Mouse (Mus musculus) G1E-ER4 (cell line): ENCODE data around the gene Tpbgl. TPM values are rescaled to one million over a fixed set of nuclear protein-coding genes. Genes with fewer than 3 reads are reported as not detected.

Source experiments
- GATA1 ChIP-seq: IDR thresholded peaks from one replicate; pipeline ENCODE4 v1.8.0; 2012; ENCODE audit warnings: low read length, inconsistent platforms
- polyA plus RNA-seq: library from polyadenylated mRNA; stranded (reverse); fragments of >175 nt; gene quantifications from 2 replicates; pipeline ENCODE4 v1.2.3, GENCODE M21; 2012

Gene Tpbgl
- polyA plus RNA-seq, 1 experiment: not detected

- no peak for TF ChIP-seq GATA1
These were observed 21.8 kb downstream of the Tpbgl start for GRCm38 (mm10) chr7:99605058-99605457.

DNA sequence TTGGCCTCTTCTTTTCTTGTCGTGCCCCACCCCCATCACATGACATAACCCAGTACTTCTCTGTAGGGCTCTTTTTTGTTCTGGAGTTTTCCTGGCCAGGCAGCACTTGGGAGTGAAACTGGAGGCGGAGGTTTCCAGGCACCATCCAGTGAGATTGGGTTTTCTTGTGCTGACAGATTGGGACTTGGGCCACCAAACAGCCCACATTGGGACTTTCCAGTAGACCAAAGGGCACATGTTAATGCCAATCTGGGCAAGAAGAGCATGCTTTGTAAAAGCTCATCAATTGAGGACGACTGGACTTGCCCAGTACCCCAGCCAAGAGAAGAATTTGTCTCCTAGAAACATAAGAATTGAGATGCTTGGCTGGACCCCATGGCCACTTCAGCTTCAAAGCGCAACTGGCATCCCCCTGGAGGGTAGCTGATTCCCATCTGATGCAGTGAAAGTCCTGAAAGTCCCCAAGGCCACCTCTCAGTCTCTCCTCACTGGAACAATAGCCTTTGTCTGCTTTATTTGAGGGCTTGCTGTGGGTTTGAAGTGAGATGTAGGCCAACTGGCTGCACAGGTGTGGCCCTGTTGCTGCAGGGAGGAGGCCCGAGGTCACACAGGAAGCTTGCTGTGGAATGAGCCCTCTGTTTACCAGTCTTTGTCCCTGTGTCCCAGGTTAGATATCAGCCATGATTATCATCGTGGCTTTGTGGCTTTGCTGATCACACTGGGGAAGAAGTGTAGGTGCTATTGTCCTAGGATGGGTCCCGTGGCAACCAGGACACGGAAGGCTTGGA lies 22.8 kb downstream of the Tpbgl start:
- TF ChIP-seq GATA1: no peak

DNA sequence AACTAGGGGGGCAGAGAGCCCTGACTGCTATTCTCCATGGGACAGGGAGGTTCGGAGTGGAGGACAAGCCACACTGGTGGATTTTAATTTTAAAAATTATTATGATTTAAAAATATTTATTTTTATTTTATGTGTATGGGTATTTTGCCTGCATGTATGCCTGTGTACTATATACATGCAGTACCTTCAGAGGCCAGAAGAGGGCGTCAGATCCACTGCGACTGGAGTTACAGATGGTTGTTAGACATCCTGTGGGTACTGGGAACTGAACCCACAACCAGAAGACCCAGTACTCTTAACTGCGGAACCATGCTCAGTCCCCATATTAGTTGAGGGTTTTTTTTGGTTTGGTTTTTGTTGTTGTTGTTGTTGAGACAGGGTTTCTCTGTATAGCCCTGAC lies 28.2 kb downstream of the Tpbgl start:
- no peak for TF ChIP-seq GATA1

GRCm38 (mm10) chr7:99593868-99594803 lies 32.8 kb downstream of the Tpbgl start:
- TF ChIP-seq GATA1: peak; percentile 89

DNA sequence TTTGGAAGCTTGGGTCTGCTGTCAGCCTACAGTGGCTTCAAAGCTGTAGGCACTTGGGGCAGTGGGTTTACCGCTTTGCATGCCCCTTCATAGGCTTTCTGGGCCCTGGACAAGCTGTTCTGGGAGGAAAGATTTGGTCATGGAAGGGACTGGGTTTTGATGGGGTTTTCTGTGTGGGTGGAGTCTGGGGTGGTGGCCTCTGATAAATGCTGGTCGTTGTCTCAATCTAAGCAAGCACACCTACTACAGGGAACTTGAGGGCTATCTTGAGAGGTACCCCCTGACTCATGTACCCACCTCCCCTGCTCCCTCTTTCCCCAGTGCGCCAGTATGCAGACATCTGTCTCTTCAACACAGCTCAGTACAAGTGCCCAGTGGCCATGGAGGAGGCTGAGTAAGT lies 34.2 kb downstream of the Tpbgl start:
- no peak for TF ChIP-seq GATA1

- no peak for TF ChIP-seq GATA1
These were observed 36.3 kb downstream of the Tpbgl start for GRCm38 (mm10) chr7:99590646-99591045.

DNA sequence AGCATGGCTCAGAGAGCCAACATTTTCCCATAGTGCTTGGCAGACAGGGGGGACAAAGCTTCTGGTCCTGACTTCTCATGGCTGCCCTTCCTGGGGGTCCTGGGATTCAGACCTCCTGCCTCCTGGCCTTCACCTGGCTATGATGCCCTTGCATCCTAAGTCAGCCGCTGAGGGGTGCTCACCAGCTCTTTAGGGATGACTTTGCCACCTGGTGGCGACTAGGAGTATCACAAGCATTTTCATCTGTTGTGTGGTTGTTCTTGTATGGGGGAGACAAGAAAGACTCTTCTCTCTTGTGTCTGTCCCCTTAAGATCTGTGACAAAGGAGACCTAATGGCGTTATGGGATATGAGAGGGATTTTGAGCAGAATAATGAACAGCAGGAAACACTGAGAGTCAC lies 36.8 kb downstream of the Tpbgl start:
- no peak for TF ChIP-seq GATA1

DNA sequence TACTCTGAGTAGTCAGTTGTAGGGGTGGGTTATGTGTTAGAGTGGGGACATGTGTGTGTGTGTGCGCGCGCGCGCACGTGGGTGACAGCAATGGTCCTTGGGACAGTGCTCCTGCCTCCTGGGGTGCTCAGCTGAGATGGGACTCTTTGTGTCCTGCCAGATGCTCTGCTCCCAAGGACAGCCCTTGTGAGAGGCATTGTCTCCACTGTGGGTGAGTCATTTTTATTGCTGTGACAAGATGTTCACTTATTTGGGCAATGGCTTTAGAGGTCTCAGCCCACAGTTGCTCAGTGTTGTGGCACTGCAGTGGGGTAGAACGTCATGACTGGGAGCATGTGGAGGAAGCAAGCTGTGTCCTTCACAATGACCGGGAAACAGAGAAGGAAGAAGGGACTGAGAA lies 40.9 kb downstream of the Tpbgl start:
- no peak for TF ChIP-seq GATA1

DNA sequence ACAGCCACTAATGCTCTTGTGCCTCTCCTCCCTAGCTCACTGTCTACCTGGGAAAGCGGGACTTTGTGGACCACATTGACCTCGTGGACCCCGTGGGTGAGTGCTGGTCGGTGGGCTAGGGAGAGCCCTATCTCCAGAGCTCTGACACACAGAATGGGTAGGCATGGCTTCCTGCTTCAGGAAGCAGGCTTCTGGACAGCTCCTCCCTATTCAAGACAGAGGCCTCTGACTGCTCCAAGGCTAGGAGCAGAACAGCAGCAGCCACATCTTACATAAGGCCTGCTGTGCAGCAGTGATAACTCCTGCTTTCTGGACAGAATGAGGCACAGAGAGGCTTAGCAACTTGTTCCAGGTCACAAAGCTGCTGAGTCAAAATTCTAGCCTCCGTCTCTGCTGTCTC lies 43.3 kb downstream of the Tpbgl start:
- TF ChIP-seq GATA1: no peak

DNA sequence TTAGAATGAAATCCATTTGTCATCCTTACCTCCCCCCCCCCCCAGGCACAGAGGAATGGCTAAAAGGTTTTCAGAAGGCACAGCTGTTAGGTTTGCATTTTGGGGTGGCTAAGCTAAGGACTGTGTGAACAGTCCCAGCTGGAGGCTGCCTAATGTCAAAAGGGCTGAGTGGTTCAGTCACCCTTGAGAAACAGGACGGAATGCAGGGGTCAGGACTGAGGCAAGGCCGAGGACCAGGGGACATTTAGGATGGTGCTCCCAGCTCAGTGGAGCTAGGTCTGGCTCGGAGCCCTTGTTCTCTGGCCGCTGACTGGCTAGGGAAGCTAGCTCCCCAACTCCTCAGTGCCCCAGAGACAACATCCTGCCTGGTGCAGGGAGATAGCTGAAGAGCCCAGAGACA lies 44.0 kb downstream of the Tpbgl start:
- TF ChIP-seq GATA1: no peak

DNA sequence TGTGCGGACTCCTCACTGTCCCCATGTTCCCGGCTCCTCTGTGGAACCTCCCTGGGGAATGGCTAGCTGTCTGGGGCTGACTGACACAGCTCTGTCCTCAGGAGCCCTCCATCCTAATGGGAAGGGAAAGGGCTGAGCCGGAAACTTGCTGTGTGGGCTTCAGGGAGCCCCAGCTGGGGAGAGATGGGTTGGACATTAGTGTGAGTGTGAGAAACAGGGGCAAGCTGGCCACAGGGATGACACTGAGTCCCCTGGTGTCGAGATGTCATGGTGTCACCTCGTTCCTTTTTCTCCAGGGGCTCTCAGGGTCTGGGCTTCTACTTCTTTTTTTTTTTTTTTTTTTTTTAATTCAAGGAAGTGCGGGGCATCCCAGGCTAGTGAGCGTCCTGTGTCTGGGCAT lies 44.6 kb downstream of the Tpbgl start:
- TF ChIP-seq GATA1: no peak

DNA sequence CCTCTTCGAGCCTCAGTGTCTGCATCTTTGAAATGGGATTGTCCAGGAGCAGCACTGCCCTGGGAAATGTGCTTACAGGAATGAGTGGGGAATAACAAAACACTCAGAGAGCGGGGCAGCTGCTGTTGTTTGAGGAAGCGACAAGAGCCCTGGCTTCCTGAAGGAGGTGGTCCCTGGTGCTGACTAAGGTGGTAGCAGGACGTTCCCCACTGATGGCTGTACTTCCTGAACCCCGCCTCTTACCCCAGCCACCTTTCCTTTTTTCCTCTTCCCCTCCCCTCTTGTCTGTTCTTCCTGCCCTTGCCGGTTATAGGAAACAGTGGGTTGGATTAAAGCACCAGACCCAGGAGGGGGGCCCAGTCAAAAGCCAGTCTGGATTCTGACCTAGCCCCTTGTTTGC lies 46.7 kb downstream of the Tpbgl start:
- no peak for TF ChIP-seq GATA1

GRCm38 (mm10) chr7:99579491-99580190 lies 47.3 kb downstream of the Tpbgl start:
- no peak for TF ChIP-seq GATA1

GRCm38 (mm10) chr7:99578246-99578645 lies 48.7 kb downstream of the Tpbgl start:
- no peak for TF ChIP-seq GATA1

Other genes with a start within 250 kb of the Tpbgl start
- gene Gdpd5, start 245.7 kb downstream of the Tpbgl start, polyA plus RNA-seq: 0.11 TPM in 1 of 2 replicates, not detected in the other
- not detected in 2 replicates for gene Klhl35, start 161.1 kb downstream of the Tpbgl start, polyA plus RNA-seq
- 160 and 472 TPM in 2 replicates for gene Rps3, start 143.4 kb downstream of the Tpbgl start, polyA plus RNA-seq
- gene Arrb1, start 91.6 kb downstream of the Tpbgl start, polyA plus RNA-seq: 29.2 and 68.2 TPM in 2 replicates
- gene Slco2b1, start 84.2 kb upstream of the Tpbgl start, polyA plus RNA-seq: 0.01 TPM in 1 of 2 replicates, not detected in the other
- not detected in 2 replicates for gene Olfr520, start 103.2 kb upstream of the Tpbgl start, polyA plus RNA-seq
- gene Olfr521, start 136.4 kb upstream of the Tpbgl start, polyA plus RNA-seq: not detected in 2 replicates
- gene Neu3, start 201.3 kb upstream of the Tpbgl start, polyA plus RNA-seq: 3.1 and 3.2 TPM in 2 replicates
- 0.06 and 0.16 TPM in 2 replicates for gene Xrra1, start 232.0 kb upstream of the Tpbgl start, polyA plus RNA-seq
- gene Spcs2, start 236.4 kb upstream of the Tpbgl start, polyA plus RNA-seq: 73.1 and 122 TPM in 2 replicates